Mouse (Mus musculus) liver, postnatal 0 days (tissue): ENCODE data around the gene Myom1.

Source experiments
- CTCF ChIP-seq: sonication (generic); IDR thresholded peaks from 2 replicates; pipeline ENCODE4 v1.5.1; 2016; ENCODE audit warnings: antibody characterized with exemption, low read depth
- EP300 ChIP-seq: IDR thresholded peaks from 2 replicates; pipeline ENCODE4 v1.6.1; 2016; ENCODE audit warnings: antibody characterized with exemption, low read depth, mild to moderate bottlenecking

- TF ChIP-seq CTCF (no peak), EP300 (no peak)
Measured at GRCm38 (mm10) chr17:70988337-70988767, 14.1 kb upstream of the Myom1 start.
